Mouse (Mus musculus): ENCODE data around the gene Stat2. TPM values are rescaled to one million over a fixed set of nuclear protein-coding genes. Genes with fewer than 3 reads are reported as not detected.

Gene Stat2
- polyA plus RNA-seq (2012; rRNA removed): 21.3 and 22.5 TPM in 2 replicates

GRCm38 (mm10) chr10:128270287-128270841, at the start of gene Stat2:
Stat2 (plus strand) TSS chr10:128270559.

GRCm38 (mm10) chr10:128225538-128225937, 44.8 kb upstream of the Stat2 start, which contains the start of gene Mip:
Mip (plus strand) TSS chr10:128225838.

GRCm38 (mm10) chr10:128231697-128232419, 38.5 kb upstream of the Stat2 start, which contains the start of gene Timeless:
Timeless (plus strand) TSS chr10:128232065.

GRCm38 (mm10) chr10:128253677-128254255, 16.6 kb upstream of the Stat2 start, which contains the start of gene Apon:
Apon (plus strand) TSS chr10:128254096.

GRCm38 (mm10) chr10:128268371-128268770, 2.0 kb upstream of the Stat2 start, which contains the start of gene Apof:
Apof (plus strand) TSS chr10:128268671.

GRCm38 (mm10) chr10:128298702-128299171, 28.4 kb downstream of the Stat2 start, which contains the start of gene Il23a:
Il23a (minus strand) TSS chr10:128298752.

GRCm38 (mm10) chr10:128303126-128304021, 33.0 kb downstream of the Stat2 start, which contains the start of gene Pan2:
Pan2 (plus strand) TSS chr10:128303335.

GRCm38 (mm10) chr10:128322141-128323108, 52.1 kb downstream of the Stat2 start, which contains the start of gene Cnpy2:
Cnpy2 (plus strand) TSS chr10:128322459.

GRCm38 (mm10) chr10:128337306-128338181, 67.2 kb downstream of the Stat2 start, which contains the start of gene Cs:
Cs (plus strand) TSS chr10:128337734.

Other genes with a start within 250 kb of the Stat2 start
- 619 and 820 TPM in 2 replicates for gene Naca, start 235.0 kb upstream of the Stat2 start, polyA plus RNA-seq (2012; rRNA removed)
- gene Ptges3, start 211.6 kb upstream of the Stat2 start, polyA plus RNA-seq (2012; rRNA removed): 129 and 150 TPM in 2 replicates
- 1,057 and 1,253 TPM in 2 replicates for gene Atp5b, start 187.3 kb upstream of the Stat2 start, polyA plus RNA-seq (2012; rRNA removed)
- gene Baz2a, start 179.0 kb upstream of the Stat2 start, polyA plus RNA-seq (2012; rRNA removed): 31.9 and 36.9 TPM in 2 replicates
- 33.3 and 69.7 TPM in 2 replicates for gene Rbms2, start 90.3 kb upstream of the Stat2 start, polyA plus RNA-seq (2012; rRNA removed)
- gene Gls2, start 76.1 kb upstream of the Stat2 start, polyA plus RNA-seq (2012; rRNA removed): 2.6 and 4.6 TPM in 2 replicates
- 13.5 and 17.9 TPM in 2 replicates for gene Spryd4, start 58.8 kb upstream of the Stat2 start, polyA plus RNA-seq (2012; rRNA removed)
- 0.13 and 0.30 TPM in 2 replicates for gene Mip, start 44.7 kb upstream of the Stat2 start, polyA plus RNA-seq (2012; rRNA removed)
- gene Timeless, start 38.5 kb upstream of the Stat2 start, polyA plus RNA-seq (2012; rRNA removed): 42.7 and 53.6 TPM in 2 replicates
- gene Apon, start 16.5 kb upstream of the Stat2 start, polyA plus RNA-seq (2012; rRNA removed): 0.98 and 1.0 TPM in 2 replicates
- gene Apof, start 1.9 kb upstream of the Stat2 start, polyA plus RNA-seq (2012; rRNA removed): 0.80 and 1.4 TPM in 2 replicates
- 0.11 and 0.17 TPM in 2 replicates for gene Il23a, start 28.2 kb downstream of the Stat2 start, polyA plus RNA-seq (2012; rRNA removed)
- gene Pan2, start 32.8 kb downstream of the Stat2 start, polyA plus RNA-seq (2012; rRNA removed): 45.0 and 49.8 TPM in 2 replicates
- 134 and 148 TPM in 2 replicates for gene Cnpy2, start 51.9 kb downstream of the Stat2 start, polyA plus RNA-seq (2012; rRNA removed)
- gene Cs, start 67.2 kb downstream of the Stat2 start, polyA plus RNA-seq (2012; rRNA removed): 120 and 162 TPM in 2 replicates
- gene Coq10a, start 98.4 kb downstream of the Stat2 start, polyA plus RNA-seq (2012; rRNA removed): 32.1 and 35.4 TPM in 2 replicates
- 45.2 and 47.7 TPM in 2 replicates for gene Ankrd52, start 106.6 kb downstream of the Stat2 start, polyA plus RNA-seq (2012; rRNA removed)
- 0.65 and 1.1 TPM in 2 replicates for gene Slc39a5, start 130.7 kb downstream of the Stat2 start, polyA plus RNA-seq (2012; rRNA removed)
- gene Nabp2, start 140.9 kb downstream of the Stat2 start, polyA plus RNA-seq (2012; rRNA removed): 80.3 and 86.7 TPM in 2 replicates
- 36.8 and 42.2 TPM in 2 replicates for gene Rnf41, start 141.1 kb downstream of the Stat2 start, polyA plus RNA-seq (2012; rRNA removed)
- gene Smarcc2, start 188.7 kb downstream of the Stat2 start, polyA plus RNA-seq (2012; rRNA removed): 251 and 263 TPM in 2 replicates
- 1,634 and 1,720 TPM in 2 replicates for gene Myl6, start 223.6 kb downstream of the Stat2 start, polyA plus RNA-seq (2012; rRNA removed)
- 15.8 and 16.8 TPM in 2 replicates for gene Myl6b, start 228.1 kb downstream of the Stat2 start, polyA plus RNA-seq (2012; rRNA removed)